Mouse (Mus musculus) small intestine, adult 2 months (tissue): Measurements from ENCODE around the gene Gm20683.

Experiments used
- CTCF ChIP-seq: fragments of 200-500 bp; IDR thresholded peaks from 2 replicates; pipeline ENCODE4 v1.5.1; 2012; ENCODE audit warnings: low read depth, mild to moderate bottlenecking, control low read depth, inconsistent platforms, low read length, moderate library complexity, mixed read lengths; ENCODE audit not compliant: insufficient replicate concordance, insufficient read length; ENCODE audit errors: extremely low read depth
- POLR2A ChIP-seq: fragments of 200-500 bp; IDR thresholded peaks from 2 replicates; pipeline ENCODE4 v1.6.1; 2012; ENCODE audit warnings: low read depth, mild to moderate bottlenecking, control low read depth, inconsistent platforms, low read length, moderate library complexity

DNA sequence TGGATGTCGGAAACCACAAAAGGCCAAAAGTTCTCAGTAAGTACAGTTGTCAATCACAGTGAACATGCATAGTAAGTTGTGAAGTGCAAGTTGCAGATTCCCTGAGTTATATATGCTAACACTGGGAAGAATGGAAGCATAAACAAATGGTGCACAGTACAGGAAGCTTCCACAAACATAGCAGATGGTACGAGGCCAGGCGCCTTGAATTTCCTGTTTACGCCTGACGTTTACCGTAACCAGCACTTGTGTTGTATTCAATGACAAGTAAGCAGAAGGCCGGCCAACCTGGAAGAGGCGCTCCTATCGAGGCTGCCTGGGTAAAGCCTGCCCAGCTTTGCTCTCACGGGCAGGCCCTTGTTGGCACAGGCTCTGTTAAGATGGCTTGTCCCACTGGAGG lies 45.9 kb upstream of the Gm20683 start:
- no peak for TF ChIP-seq CTCF
- TF ChIP-seq POLR2A = no peak
